8 mouse cellular contexts compared by ENCODE assay signal in the genomic region with DNA sequence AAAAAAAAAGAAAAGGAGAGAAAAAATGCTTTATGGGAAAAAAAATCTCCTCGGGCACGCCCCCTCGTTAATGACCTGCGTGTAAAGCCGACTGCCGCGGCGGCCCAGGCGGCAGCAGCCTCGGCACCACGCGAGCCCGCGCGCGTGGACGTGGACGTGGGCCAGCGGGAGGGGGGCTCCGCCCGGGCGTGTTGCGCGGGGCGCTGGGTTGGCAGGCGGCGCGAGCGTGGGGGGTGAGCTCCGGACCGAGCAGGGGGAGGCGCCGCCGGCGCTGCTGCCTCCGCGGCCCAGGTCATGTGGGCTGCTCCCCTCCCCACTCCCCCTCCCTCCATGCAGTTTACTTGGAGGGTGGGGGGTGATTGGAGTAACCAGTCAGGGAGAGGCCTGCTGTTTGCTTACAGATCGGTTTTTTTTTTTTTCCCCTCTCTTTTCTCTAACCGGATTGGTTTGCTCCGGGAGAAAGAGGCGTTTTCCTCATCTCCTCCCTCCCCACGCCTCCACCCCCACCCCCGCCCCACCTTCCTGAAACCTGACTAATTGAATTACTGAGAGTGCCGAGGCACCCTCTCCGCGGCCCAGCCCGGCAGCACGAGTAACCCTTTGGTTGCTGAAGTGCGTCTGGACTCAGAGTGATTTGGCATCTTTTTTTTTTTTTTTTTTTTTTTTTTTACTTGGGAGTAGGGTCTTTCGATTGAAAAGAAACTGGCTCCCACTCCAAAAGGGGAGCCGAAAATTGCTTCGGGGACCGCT. TPM values are rescaled to one million over a fixed set of nuclear protein-coding genes. Genes with fewer than 3 reads are reported as not detected.
DNase-seq lines count a peak whose midpoint lies in the region; ATAC-seq and TF ChIP-seq lines count a peak whose summit lies in the region.

No protein-coding gene starts in this region.

- no peaks in the 10 kb centered on the region for H3K36me3 ChIP-seq in erythroblast, embryonic 14.5 days (ENCODE audit: control insufficient read depth)
- no peaks in the 10 kb centered on the region for H3K36me3 ChIP-seq in embryonic facial prominence, embryonic 13.5 days
- no peaks in the 10 kb centered on the region for H3K36me3 ChIP-seq in limb, embryonic 14.5 days (ENCODE audit: control insufficient read depth, insufficient read depth, low read length)
- no peaks in the 10 kb centered on the region for H3K36me3 ChIP-seq in midbrain, embryonic 16.5 days (ENCODE audit: control insufficient read depth, insufficient read depth, low read length)
- no peaks in the 10 kb centered on the region for H3K36me3 ChIP-seq in stomach, embryonic 14.5 days (ENCODE audit: control insufficient read depth, insufficient read depth, low read length)

- peak overlapping the region; percentile 98 for H3K27ac ChIP-seq in embryonic facial prominence, embryonic 13.5 days
- peak overlapping the region; percentile 92 for H3K27ac ChIP-seq in limb, embryonic 14.5 days (replicated peaks; ENCODE audit: low read depth, low read length)
- peak overlapping the region; percentile 95 for H3K27ac ChIP-seq in midbrain, embryonic 16.5 days (ENCODE audit: low read length)
- H3K27ac ChIP-seq in stomach, embryonic 14.5 days (ENCODE audit: low read length) = peak overlapping the region; percentile 95

- H3K4me1 ChIP-seq in erythroblast, embryonic 14.5 days (ENCODE audit: control insufficient read depth) = peaks cover 2% of the 10 kb centered on the region; the same call in 1 of the 2 replicates
- H3K4me1 ChIP-seq in embryonic facial prominence, embryonic 13.5 days = peaks cover 8% of the 10 kb centered on the region
- H3K4me1 ChIP-seq in limb, embryonic 14.5 days (ENCODE audit: control insufficient read depth, insufficient read depth, low read length) = peaks cover 9% of the 10 kb centered on the region
- no peaks in the 10 kb centered on the region for H3K4me1 ChIP-seq in midbrain, embryonic 16.5 days (ENCODE audit: control insufficient read depth, insufficient read depth, low read length)
- 0 out of 2 replicates have a peak, but pooled peaks cover 6% of the 10 kb centered on the region for H3K4me1 ChIP-seq in stomach, embryonic 14.5 days (ENCODE audit: control insufficient read depth, insufficient read depth, low read length)

- WGBS in embryonic facial prominence, embryonic 13.5 days = under 1% methylated on average over 52 of the region's 53 CpGs
- under 1% methylated on average over 50 of the region's 53 CpGs for whole genome bisulfite sequencing in limb, embryonic 14.5 days
- under 1% methylated on average over 38 of the region's 53 CpGs for WGBS in midbrain, embryonic 16.5 days
- under 1% methylated on average over 51 of the region's 53 CpGs for WGBS in stomach, embryonic 14.5 days

- peak overlapping the region; percentile 96 for H3K4me2 ChIP-seq in embryonic facial prominence, embryonic 13.5 days
- H3K4me2 ChIP-seq in limb, embryonic 14.5 days (replicated peaks; ENCODE audit: low read depth, low read length, severe bottlenecking) = peak overlapping the region; percentile 86
- H3K4me2 ChIP-seq in midbrain, embryonic 16.5 days (ENCODE audit: low read length) = peak overlapping the region; percentile 99
- peak overlapping the region; percentile 97 for H3K4me2 ChIP-seq in stomach, embryonic 14.5 days (replicated peaks; ENCODE audit: low read depth, low read length)

- no peaks in the 10 kb centered on the region for H3K9me3 ChIP-seq in erythroblast, embryonic 14.5 days (ENCODE audit: control insufficient read depth, low read length)
- H3K9me3 ChIP-seq in embryonic facial prominence, embryonic 13.5 days = no peaks in the 10 kb centered on the region
- H3K9me3 ChIP-seq in limb, embryonic 14.5 days (ENCODE audit: control insufficient read depth, low read length) = no peaks in the 10 kb centered on the region
- H3K9me3 ChIP-seq in midbrain, embryonic 16.5 days (replicated peaks; ENCODE audit: control insufficient read depth, low read length, poor library complexity, severe bottlenecking) = no peaks in the 10 kb centered on the region
- no peaks in the 10 kb centered on the region for H3K9me3 ChIP-seq in stomach, embryonic 14.5 days (ENCODE audit: control insufficient read depth, low read depth, low read length)

- peak; percentile 73 for DNase-seq in heart, adult 8-10 months (ENCODE audit: low spot score)
- peak; percentile 53 to 81 for DNase-seq in kidney, adult 8-10 months
- DNase-seq in limb, embryonic 14.5 days (ENCODE audit: low spot score) = peak; percentile 96

- no peak for TF ChIP-seq POLR2A in limb, embryonic 14.5 days (IDR thresholded peaks at IDR 0.05; ENCODE audit: borderline replicate concordance, extremely low read depth, insufficient read depth, insufficient read length)

- peaks cover 74% of the 10 kb centered on the region for H3K27me3 ChIP-seq in erythroblast, embryonic 14.5 days (ENCODE audit: control insufficient read depth)
- H3K27me3 ChIP-seq in embryonic facial prominence, embryonic 13.5 days = no peaks in the 10 kb centered on the region
- H3K27me3 ChIP-seq in limb, embryonic 14.5 days (ENCODE audit: control insufficient read depth, insufficient read depth, low read length) = no peaks in the 10 kb centered on the region
- no peaks in the 10 kb centered on the region for H3K27me3 ChIP-seq in midbrain, embryonic 16.5 days (ENCODE audit: control insufficient read depth, insufficient read depth, low read depth, low read length)
- no peaks in the 10 kb centered on the region for H3K27me3 ChIP-seq in stomach, embryonic 14.5 days (ENCODE audit: control insufficient read depth, insufficient read depth, low read length)

- peak overlapping the region; percentile 45 for H3K4me3 ChIP-seq in erythroblast, embryonic 14.5 days (replicated peaks)
- peak overlapping the region; percentile 89 for H3K4me3 ChIP-seq in embryonic facial prominence, embryonic 13.5 days
- H3K4me3 ChIP-seq in limb, embryonic 14.5 days (replicated peaks; ENCODE audit: low read length) = peak overlapping the region; percentile 88
- peak overlapping the region; percentile 88 for H3K4me3 ChIP-seq in midbrain, embryonic 16.5 days (ENCODE audit: low read depth, low read length)
- peak overlapping the region; percentile 70 for H3K4me3 ChIP-seq in stomach, embryonic 14.5 days (ENCODE audit: low read depth, low read length)

- no peak for ATAC-seq in erythroblast, adult 5-6 weeks (replicated peaks; ENCODE audit: low FRiP score, poor library complexity, severe bottlenecking)
- ATAC-seq in embryonic facial prominence, embryonic 13.5 days (ENCODE audit: insufficient number of reproducible peaks, insufficient read depth, low FRiP score, low TSS enrichment, low read depth) = peak; percentile 91
- ATAC-seq in limb, embryonic 14.5 days (ENCODE audit: low FRiP score, low read depth) = peak; percentile 88
- peak; percentile 76 for ATAC-seq in midbrain, embryonic 16.5 days
- ATAC-seq in stomach, embryonic 14.5 days (ENCODE audit: insufficient number of reproducible peaks, insufficient read depth, low FRiP score, low read depth) = peak; percentile 89

- H3K9ac ChIP-seq in embryonic facial prominence, embryonic 13.5 days = peak overlapping the region; percentile 98
- peak overlapping the region; percentile 92 for H3K9ac ChIP-seq in limb, embryonic 14.5 days (ENCODE audit: low read depth, low read length, severe bottlenecking)
- peak overlapping the region; percentile 96 for H3K9ac ChIP-seq in midbrain, embryonic 16.5 days (ENCODE audit: low read depth, low read length)
- H3K9ac ChIP-seq in stomach, embryonic 14.5 days (replicated peaks; ENCODE audit: low read depth, low read length) = peak overlapping the region; percentile 87

RNA-seq across cellular contexts. Expression of a gene that starts 1.8 kb away (rescaled TPM):
- not detected in 2 replicates for polyA plus RNA-seq in erythroblast, embryonic 14.5 days (2012)
- not detected in 2 replicates for total RNA-seq in erythroblast, adult 5-6 weeks (2015; ENCODE audit: low replicate concordance)
- not detected in 2 replicates for total RNA-seq in erythroblast, adult 5-6 weeks (2017; ENCODE audit: low replicate concordance)
- polyA plus RNA-seq in embryonic facial prominence, embryonic 13.5 days (2015; fragmentation: Nextera tagmentation; extraction: Ambion mirVana) = 109 and 119 TPM in 2 replicates
- 10 to 100 TPM; 17.4 to 20.1 (median 19.1) TPM for total RNA-seq in heart, adult 8-10 months (2022)
- 22.8 and 25.1 TPM in 2 replicates for polyA plus RNA-seq in limb, embryonic 14.5 days (2012; rRNA removed)
- 64.8 and 78.5 TPM in 2 replicates for polyA plus RNA-seq in limb, embryonic 14.5 days (2014; fragmentation: Nextera tagmentation; extraction: Ambion mirVana)
- polyA plus RNA-seq in midbrain, embryonic 16.5 days (2015; fragmentation: Nextera tagmentation; extraction: Ambion mirVana) = 55.0 and 59.7 TPM in 2 replicates
- polyA plus RNA-seq in stomach, embryonic 14.5 days (2014; fragmentation: Nextera tagmentation; extraction: Ambion mirVana) = 56.9 and 58.6 TPM in 2 replicates

Comparison
In these comparisons a context has a peak if more than half of its experiments do, and no peak if none do; other contexts are left out.
1. RNA of a gene that starts 1.8 kb away (polyA plus RNA-seq): 109 to 119 TPM in embryonic facial prominence, embryonic 13.5 days, 22.8 to 78.5 TPM in limb, embryonic 14.5 days, 55.0 to 59.7 TPM in midbrain, embryonic 16.5 days and 56.9 to 58.6 TPM in stomach, embryonic 14.5 days; not detected in erythroblast, embryonic 14.5 days; every median in the first group is over 10 times any median in the second.
2. Peak in every context shown above with its lines, with median percentiles within 50 percentile points of each other: H3K4me3 ChIP-seq, H3K27ac ChIP-seq, H3K4me2 ChIP-seq, H3K9ac ChIP-seq and DNase-seq.